Mouse (Mus musculus) neural tube, embryonic 13.5 days (tissue): ENCODE data around the gene Mettl5. TPM values are rescaled to one million over a fixed set of nuclear protein-coding genes. Genes with fewer than 3 reads are reported as not detected.

Experiments
- ATAC-seq: fragments of 200-750 bp; cut with Nextera tagmentation; 2 replicates; pipeline ENCODE4 v1.8.0; 2017; ENCODE audit warnings: low read depth, mild to moderate bottlenecking, moderate TSS enrichment, moderate library complexity
- H3K27ac ChIP-seq: fragments of 300-500 bp; sonication (generic); replicated peaks from 2 replicates; pipeline ENCODE4 v1.5.1; 2015; ENCODE audit warnings: moderate library complexity, mild to moderate bottlenecking, inconsistent platforms
- H3K27me3 ChIP-seq: fragments of 300-500 bp; sonication (generic); 2 replicates; pipeline ENCODE4 v1.6.1; 2015; ENCODE audit warnings: mild to moderate bottlenecking, inconsistent platforms
- H3K36me3 ChIP-seq: fragments of 300-500 bp; sonication (generic); 2 replicates; pipeline ENCODE4 v1.6.1; 2015; ENCODE audit warnings: mild to moderate bottlenecking, inconsistent platforms
- H3K4me1 ChIP-seq: fragments of 300-500 bp; sonication (generic); replicated peaks from 2 replicates; pipeline ENCODE4 v1.6.1; 2015; ENCODE audit warnings: inconsistent platforms
- H3K4me2 ChIP-seq: fragments of 300-500 bp; sonication (generic); 2 replicates; pipeline ENCODE4 v1.6.1; 2015; ENCODE audit warnings: inconsistent platforms, mild to moderate bottlenecking, moderate library complexity
- H3K4me3 ChIP-seq: fragments of 300-500 bp; sonication (generic); 2 replicates; pipeline ENCODE4 v1.5.1; 2015; ENCODE audit warnings: mild to moderate bottlenecking, inconsistent platforms
- H3K9ac ChIP-seq: fragments of 300-500 bp; sonication (generic); 2 replicates; pipeline ENCODE4 v1.6.1; 2015; ENCODE audit warnings: moderate library complexity, mild to moderate bottlenecking, inconsistent platforms
- H3K9me3 ChIP-seq: fragments of 300-500 bp; sonication (generic); 2 replicates; pipeline ENCODE4 v1.6.1; 2016; ENCODE audit warnings: inconsistent platforms
- WGBS: fragments of 180-500 bp; shearing (Covaris S2); methylation state at CpG from one replicate; pipeline ENCODE4 v1.1.7; 2015; 5-methylcytosine and 5-hydroxymethylcytosine counted together
- polyA plus RNA-seq: library from polyadenylated mRNA; unstranded; fragments of >200 nt; fragmentation: Nextera tagmentation; extraction: Ambion mirVana; gene quantifications from 2 replicates; pipeline ENCODE4 v1.2.1, GENCODE M21; 2015

Mettl5 gene
- polyA plus RNA-seq, 1 experiment from 2014 or later: 26.9 TPM

GRCm38 (mm10) chr2:69849215-69849614 is 36.2 kb downstream of the Mettl5 start:
- Histone ChIP-seq H3K4me3 (no peak overlapping the region), H3K4me1 (no peaks in the 10 kb centered on the region), H3K36me3 (no peaks in the 10 kb centered on the region), H3K27me3 (no peaks in the 10 kb centered on the region), H3K27ac (no peak overlapping the region), H3K9me3 (no peaks in the 10 kb centered on the region), H3K4me2 (no peak overlapping the region), H3K9ac (no peak overlapping the region)
- no peak for ATAC-seq
- WGBS: 75% methylated on average over 6 of the region's 6 CpGs

DNA sequence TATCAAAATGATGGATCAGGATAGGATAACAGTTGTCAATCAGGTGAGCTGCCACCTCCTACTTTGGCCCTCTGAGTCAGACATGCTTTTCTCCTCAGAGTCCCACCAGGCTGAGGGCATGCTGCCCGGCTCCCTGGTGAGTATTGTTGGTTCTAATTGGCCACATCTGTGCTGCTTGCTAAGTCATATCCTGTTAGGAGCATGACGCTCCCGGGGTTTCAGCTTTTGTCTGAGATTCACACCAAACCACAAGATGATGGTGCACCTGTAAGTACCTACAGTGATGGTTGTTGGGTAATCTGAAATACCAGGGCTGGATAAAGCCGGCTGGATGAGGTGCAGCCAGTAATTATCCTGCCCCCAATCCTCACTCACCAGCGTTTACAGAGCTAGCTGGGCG is 45.2 kb downstream of the Mettl5 start:
- ATAC-seq: no peak
- H3K4me3 ChIP-seq: no peak overlapping the region
- H3K4me1 ChIP-seq: 0 out of 2 replicates have a peak, but pooled peaks cover 5% of the 10 kb centered on the region
- no peak overlapping the region for H3K4me2 ChIP-seq
- H3K9me3 ChIP-seq: no peaks in the 10 kb centered on the region
- H3K36me3 ChIP-seq: peaks cover 18% of the 10 kb centered on the region
- peak overlapping the region; percentile 22; the same call in 1 of the 2 replicates for H3K9ac ChIP-seq
- H3K27me3 ChIP-seq: no peaks in the 10 kb centered on the region
- no peak overlapping the region for H3K27ac ChIP-seq
- 18% methylated on average over 6 of the region's 6 CpGs for WGBS

GRCm38 (mm10) chr2:69838707-69839106 is 46.7 kb downstream of the Mettl5 start:
- no peaks in the 10 kb centered on the region for H3K9me3 ChIP-seq
- H3K27ac ChIP-seq: no peak overlapping the region
- H3K36me3 ChIP-seq: peaks cover 31% of the 10 kb centered on the region
- H3K4me3 ChIP-seq: no peak overlapping the region
- H3K4me2 ChIP-seq: no peak overlapping the region
- H3K4me1 ChIP-seq: 0 out of 2 replicates have a peak, but pooled peaks cover 5% of the 10 kb centered on the region
- no peaks in the 10 kb centered on the region for H3K27me3 ChIP-seq
- H3K9ac ChIP-seq: no peak overlapping the region
- no peak for ATAC-seq

DNA sequence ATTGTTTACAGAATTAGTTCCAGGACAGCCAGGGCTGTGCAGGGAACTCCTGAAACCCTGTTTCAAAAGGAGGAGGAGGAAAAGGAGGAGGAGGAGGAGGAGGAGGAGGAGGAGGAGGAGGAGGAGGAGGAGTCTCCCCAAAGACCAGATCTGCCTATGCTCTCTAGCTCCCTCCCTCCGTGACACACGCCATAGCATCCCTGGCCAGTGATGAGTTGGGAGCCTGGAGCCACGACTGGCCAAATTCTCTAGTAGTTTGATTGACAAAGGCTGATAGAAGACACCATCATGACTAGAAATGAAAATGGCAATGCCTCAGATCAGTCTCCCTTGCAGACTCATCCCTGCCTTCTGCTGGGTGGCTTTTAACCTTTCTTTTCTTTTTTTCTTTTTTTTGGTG is 47.4 kb downstream of the Mettl5 start:
- Histone ChIP-seq H3K9ac (no peak overlapping the region), H3K4me1 (0 out of 2 replicates have a peak, but pooled peaks cover 5% of the 10 kb centered on the region), H3K27ac (no peak overlapping the region), H3K27me3 (no peaks in the 10 kb centered on the region), H3K4me2 (no peak overlapping the region), H3K4me3 (no peak overlapping the region), H3K9me3 (no peaks in the 10 kb centered on the region), H3K36me3 (peaks cover 38% of the 10 kb centered on the region)
- 29% methylated on average over 3 of the region's 3 CpGs for WGBS
- ATAC-seq: no peak

GRCm38 (mm10) chr2:69837244-69837967 is 48.0 kb downstream of the Mettl5 start:
- ATAC-seq: no peak
- Histone ChIP-seq H3K9me3 (no peaks in the 10 kb centered on the region), H3K27me3 (no peaks in the 10 kb centered on the region), H3K9ac (no peak overlapping the region), H3K36me3 (peaks cover 44% of the 10 kb centered on the region), H3K4me1 (0 out of 2 replicates have a peak, but pooled peaks cover 5% of the 10 kb centered on the region), H3K4me2 (no peak overlapping the region), H3K4me3 (no peak overlapping the region), H3K27ac (no peak overlapping the region)
- WGBS: 71% methylated on average over 7 of the region's 7 CpGs

GRCm38 (mm10) chr2:69830116-69830515 is 55.3 kb downstream of the Mettl5 start:
- H3K36me3 ChIP-seq: peaks cover 71% of the 10 kb centered on the region

DNA sequence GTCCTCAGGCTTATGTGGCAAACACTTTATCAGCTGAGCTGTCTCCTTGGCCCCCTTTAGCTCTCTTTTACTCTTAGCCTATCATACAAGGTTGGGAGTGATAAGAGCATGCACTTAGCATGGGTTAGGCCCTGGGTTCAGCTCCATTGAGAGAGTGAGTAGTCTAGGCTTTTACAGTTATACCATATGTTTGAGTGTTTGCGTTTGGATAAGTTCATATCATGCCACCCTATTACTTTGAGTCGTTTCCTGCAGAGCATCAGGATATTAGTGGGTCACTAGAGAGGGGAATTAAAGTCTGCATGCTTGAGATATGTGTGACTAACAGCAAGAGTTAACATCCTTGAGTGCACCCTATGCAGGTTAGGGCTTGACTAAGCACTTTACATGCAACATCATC is 55.7 kb downstream of the Mettl5 start:
- Histone ChIP-seq H3K36me3 (peaks cover 69% of the 10 kb centered on the region), H3K27me3 (no peaks in the 10 kb centered on the region)
- 89% methylated on average over 2 of the region's 2 CpGs for WGBS

More at GRCm38 (mm10) chr2:69830116-69830515, 55.3 kb downstream of the Mettl5 start:
- H3K4me3 ChIP-seq: no peak overlapping the region
- ATAC-seq: no peak
- no peaks in the 10 kb centered on the region for H3K9me3 ChIP-seq
- no peak overlapping the region for H3K9ac ChIP-seq
- H3K27ac ChIP-seq: no peak overlapping the region
- 92% methylated on average over 8 of the region's 8 CpGs for WGBS
- H3K4me1 ChIP-seq: peaks cover 15% of the 10 kb centered on the region
- no peak overlapping the region for H3K4me2 ChIP-seq
- no peaks in the 10 kb centered on the region for H3K27me3 ChIP-seq

DNA sequence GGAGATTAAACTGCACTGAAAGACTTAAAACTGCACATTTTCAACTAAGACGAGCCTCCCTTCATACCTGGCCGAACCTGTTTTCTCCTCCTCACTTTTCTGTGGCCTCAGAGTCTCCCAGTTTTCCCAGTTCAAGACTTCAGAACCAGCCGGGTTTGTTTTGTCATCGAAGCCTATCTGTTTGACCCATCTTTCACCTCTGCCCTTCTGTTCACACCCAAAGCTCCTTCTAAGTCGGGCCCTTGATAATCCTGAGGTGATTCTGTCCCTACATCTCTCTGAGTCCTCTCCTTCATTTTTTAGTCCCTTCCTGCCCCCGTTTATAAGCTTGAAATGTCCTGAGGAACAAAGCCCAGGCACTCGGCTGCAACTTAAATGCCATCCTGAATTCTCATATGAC is 57.4 kb downstream of the Mettl5 start:
- ATAC-seq: no peak
- WGBS: 54% methylated on average over 7 of the region's 7 CpGs

More for the DNA sequence above, 55.7 kb downstream of the Mettl5 start:
- Histone ChIP-seq H3K27ac (no peak overlapping the region), H3K9ac (no peak overlapping the region), H3K4me2 (no peak overlapping the region), H3K4me3 (no peak overlapping the region), H3K4me1 (peaks cover 19% of the 10 kb centered on the region), H3K9me3 (no peaks in the 10 kb centered on the region)
- no peak for ATAC-seq

GRCm38 (mm10) chr2:69826380-69826779 is 59.0 kb downstream of the Mettl5 start:
- H3K27me3 ChIP-seq: no peaks in the 10 kb centered on the region
- ATAC-seq: no peak
- H3K4me2 ChIP-seq: no peak overlapping the region
- no peak overlapping the region for H3K4me3 ChIP-seq
- H3K36me3 ChIP-seq: peaks cover 45% of the 10 kb centered on the region
- 59% methylated on average over 2 of the region's 2 CpGs for WGBS
- no peak overlapping the region for H3K27ac ChIP-seq
- H3K9ac ChIP-seq: no peak overlapping the region
- peaks cover 42% of the 10 kb centered on the region for H3K4me1 ChIP-seq
- no peaks in the 10 kb centered on the region for H3K9me3 ChIP-seq

More for the DNA sequence above, 57.4 kb downstream of the Mettl5 start:
- H3K36me3 ChIP-seq: peaks cover 55% of the 10 kb centered on the region
- no peaks in the 10 kb centered on the region for H3K27me3 ChIP-seq
- no peak overlapping the region for H3K27ac ChIP-seq
- no peak overlapping the region for H3K4me3 ChIP-seq
- peaks cover 32% of the 10 kb centered on the region for H3K4me1 ChIP-seq
- H3K9me3 ChIP-seq: no peaks in the 10 kb centered on the region
- no peak overlapping the region for H3K9ac ChIP-seq
- H3K4me2 ChIP-seq: no peak overlapping the region

DNA sequence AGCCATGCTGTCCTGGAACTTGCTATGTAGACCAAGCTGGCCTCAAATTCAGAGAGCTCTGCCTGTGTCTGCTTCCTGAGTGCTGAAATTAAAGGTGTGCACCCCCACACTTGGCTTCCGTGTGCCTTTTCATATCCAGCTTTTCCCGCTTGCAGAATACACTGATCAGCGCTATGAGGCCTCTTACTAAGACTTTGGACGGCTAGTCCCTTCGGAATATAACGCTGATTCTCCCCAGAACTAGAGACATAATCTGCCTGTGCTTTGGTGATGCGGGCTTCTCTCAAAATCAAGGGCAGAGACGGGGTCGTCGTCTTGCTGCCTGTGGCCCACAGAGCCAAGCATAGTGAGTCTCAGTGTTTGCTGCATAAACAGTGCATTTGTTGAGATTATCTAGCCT is 59.5 kb downstream of the Mettl5 start:
- ATAC-seq: no peak
- Histone ChIP-seq H3K4me2 (no peak overlapping the region), H3K27me3 (no peaks in the 10 kb centered on the region), H3K4me1 (peaks cover 42% of the 10 kb centered on the region), H3K9ac (no peak overlapping the region), H3K36me3 (peaks cover 40% of the 10 kb centered on the region), H3K9me3 (no peaks in the 10 kb centered on the region), H3K27ac (no peak overlapping the region), H3K4me3 (no peak overlapping the region)
- WGBS: 87% methylated on average over 10 of the region's 10 CpGs

DNA sequence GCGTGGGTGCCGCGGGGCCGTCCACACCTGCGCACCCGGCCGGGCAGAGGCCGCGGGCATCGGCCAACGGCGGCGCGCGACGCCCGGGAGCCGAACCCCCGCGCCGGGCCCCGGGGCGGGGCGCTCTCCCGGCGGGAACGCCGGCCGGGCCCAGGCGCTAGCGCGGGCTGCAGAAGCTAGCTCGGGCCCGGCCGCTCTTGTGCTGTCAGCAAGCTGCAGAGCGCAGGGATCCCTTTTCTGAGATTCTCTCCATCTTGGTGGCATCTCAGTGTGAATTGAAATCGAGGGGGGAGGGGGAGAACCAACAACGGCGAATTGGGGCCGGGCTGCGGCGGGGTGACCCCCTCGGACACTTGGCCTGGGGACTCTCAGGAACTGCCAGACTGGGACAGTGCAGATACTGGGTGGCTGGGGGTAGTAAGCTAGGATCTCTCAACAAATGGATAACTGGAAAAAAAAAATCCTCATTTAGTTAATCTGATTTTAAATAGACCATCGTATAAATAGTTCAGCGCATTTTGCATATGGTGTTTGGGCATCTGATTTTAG is 62.2 kb downstream of the Mettl5 start:
- H3K4me3 ChIP-seq: peak overlapping the region; percentile 80
- no peaks in the 10 kb centered on the region for H3K27me3 ChIP-seq
- peak overlapping the region; percentile 96 for H3K27ac ChIP-seq
- no peaks in the 10 kb centered on the region for H3K9me3 ChIP-seq
- WGBS: 2% methylated on average over 43 of the region's 45 CpGs
- peak overlapping the region; percentile 75 for H3K4me2 ChIP-seq
- peak overlapping the region; percentile 98 for H3K9ac ChIP-seq
- peaks cover 17% of the 10 kb centered on the region for H3K36me3 ChIP-seq
- ATAC-seq: peak; percentile 83
- H3K4me1 ChIP-seq: peaks cover 42% of the 10 kb centered on the region

- no peaks in the 10 kb centered on the region for H3K27me3 ChIP-seq
- H3K27ac ChIP-seq: peak overlapping the region; percentile 96
- WGBS: under 1% methylated on average over 44 of the region's 80 CpGs
- H3K4me2 ChIP-seq: peak overlapping the region; percentile 75
- H3K4me1 ChIP-seq: peaks cover 42% of the 10 kb centered on the region
- ATAC-seq: peak; percentile 87
- peak overlapping the region; percentile 80 for H3K4me3 ChIP-seq
- H3K36me3 ChIP-seq: peaks cover 16% of the 10 kb centered on the region
- peak overlapping the region; percentile 98 for H3K9ac ChIP-seq
- H3K9me3 ChIP-seq: no peaks in the 10 kb centered on the region
These were observed 62.9 kb downstream of the Mettl5 start for GRCm38 (mm10) chr2:69822361-69823128.
